8 mouse cellular contexts compared by ENCODE assay signal in the genomic region with DNA sequence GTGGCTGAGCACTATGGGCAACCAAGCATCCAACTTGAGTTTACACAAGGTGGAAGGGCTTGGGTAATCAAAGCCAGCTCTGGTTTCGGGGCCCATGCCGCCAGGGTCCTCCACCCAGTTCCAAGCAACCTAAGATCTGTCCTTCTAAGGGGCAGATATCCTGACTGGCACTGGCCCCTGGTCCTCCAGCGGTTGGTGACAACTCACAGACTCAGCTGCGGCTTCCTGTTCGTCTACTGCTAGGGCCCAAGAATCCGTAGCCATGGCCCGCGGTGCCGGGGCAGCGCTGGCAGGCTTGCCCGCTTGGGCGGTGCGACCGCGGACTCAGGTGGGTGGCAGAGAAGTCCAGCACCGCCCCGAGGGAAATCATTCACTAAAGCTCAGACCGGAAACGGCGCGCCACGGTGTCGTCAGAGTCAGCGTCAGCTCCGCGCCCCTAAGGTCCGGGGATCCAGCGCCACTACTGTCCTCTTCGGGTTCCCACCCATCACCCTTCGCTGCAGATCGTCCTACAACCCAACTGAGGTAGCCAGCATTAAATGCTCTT. TPM values are rescaled to one million over a fixed set of nuclear protein-coding genes. Genes with fewer than 3 reads are reported as not detected.
DNase-seq lines count a peak whose midpoint lies in the region; ATAC-seq lines count a peak whose summit lies in the region.

No protein-coding gene starts in this region.

- H3K36me3 ChIP-seq in hindbrain, embryonic 11.5 days (ENCODE audit: control insufficient read depth, insufficient read depth, low read length), result no peaks in the 10 kb centered on the region

- no peaks in the 10 kb centered on the region for H3K9me3 ChIP-seq in hindbrain, embryonic 11.5 days (ENCODE audit: control insufficient read depth, low read length)

- H3K27me3 ChIP-seq in hindbrain, embryonic 11.5 days (ENCODE audit: control insufficient read depth, insufficient read depth, low read length), result no peaks in the 10 kb centered on the region

- ATAC-seq in hindbrain, embryonic 11.5 days (ENCODE audit: low FRiP score), result peak; percentile 79

- WGBS in hindbrain, embryonic 11.5 days, result under 1% methylated on average over 31 of the region's 31 CpGs

- H3K9ac ChIP-seq in hindbrain, embryonic 11.5 days (ENCODE audit: low read depth, low read length), result peak overlapping the region; percentile 57

- no peak overlapping the region for H3K27ac ChIP-seq in hindbrain, embryonic 11.5 days (ENCODE audit: low read depth, low read length)

- DNase-seq in MEL-GATA-1-ER (ENCODE audit: extremely low read depth, low read depth), result peak; percentile 62
- peak; percentile 86 for DNase-seq in cerebellum, adult 9-10 months
- peak; percentile 80 to 92 for DNase-seq in frontal cortex, adult 2 months (ENCODE audit: extremely low spot score in 1 of 2, low spot score in 1 of 2)
- DNase-seq in hindbrain, embryonic 11.5 days (ENCODE audit: low spot score), result peak; percentile 86
- peak; percentile 86 to 87 for DNase-seq in layer of hippocampus, postnatal 10 days (ENCODE audit: low spot score in 2 of 2)
- DNase-seq in lung, postnatal 10 days, result peak; percentile 92
- DNase-seq in ovary, postnatal 36 days (ENCODE audit: low spot score), result peak; percentile 85
- peak; percentile 79 for DNase-seq in thymus, postnatal 25 days

- no peaks in the 10 kb centered on the region for H3K4me1 ChIP-seq in hindbrain, embryonic 11.5 days (replicated peaks; ENCODE audit: control insufficient read depth, insufficient read depth, low read length)

- peak overlapping the region; percentile 75 for H3K4me2 ChIP-seq in hindbrain, embryonic 11.5 days (replicated peaks; ENCODE audit: low read depth, low read length)

- peak overlapping the region; percentile 53 for H3K4me3 ChIP-seq in hindbrain, embryonic 11.5 days (ENCODE audit: low read depth, low read length)

RNA-seq across cellular contexts. Expression of a gene that starts 4.1 kb away (rescaled TPM):
- polyA plus RNA-seq in frontal cortex, adult 2 months (2012; rRNA removed), result 14.2 TPM in 2 replicates
- 6.0 and 7.2 TPM in 2 replicates for polyA plus RNA-seq in hindbrain, embryonic 11.5 days (2014; fragmentation: Nextera tagmentation; extraction: Ambion mirVana)
- total RNA-seq in layer of hippocampus, postnatal 10 days (2021), result 10 to 100 TPM; 23.0 to 25.3 TPM

RNA-seq across cellular contexts. Expression of a gene that starts 5.5 kb away (rescaled TPM):
- polyA plus RNA-seq in frontal cortex, adult 2 months (2012; rRNA removed), result 65.7 and 70.7 TPM in 2 replicates
- polyA plus RNA-seq in hindbrain, embryonic 11.5 days (2014; fragmentation: Nextera tagmentation; extraction: Ambion mirVana), result 64.5 and 74.6 TPM in 2 replicates
- 100 to 1,000 TPM in 1 of 2 experiments, 10 to 100 TPM in 1; 93.0 to 100 TPM for total RNA-seq in layer of hippocampus, postnatal 10 days (2021)

RNA-seq across cellular contexts. Expression of a gene that starts 28.7 kb away (rescaled TPM):
- not detected in 2 replicates for polyA plus RNA-seq in frontal cortex, adult 2 months (2012; rRNA removed)
- 15.0 and 21.6 TPM in 2 replicates for polyA plus RNA-seq in hindbrain, embryonic 11.5 days (2014; fragmentation: Nextera tagmentation; extraction: Ambion mirVana)
- not detected for total RNA-seq in layer of hippocampus, postnatal 10 days (2021)

RNA-seq across cellular contexts. Expression of a gene that starts 29.9 kb away (rescaled TPM):
- polyA plus RNA-seq in frontal cortex, adult 2 months (2012; rRNA removed), result 25.1 and 27.5 TPM in 2 replicates
- 29.8 and 32.8 TPM in 2 replicates for polyA plus RNA-seq in hindbrain, embryonic 11.5 days (2014; fragmentation: Nextera tagmentation; extraction: Ambion mirVana)
- total RNA-seq in layer of hippocampus, postnatal 10 days (2021), result 10 to 100 TPM; 36.8 to 41.6 TPM

Comparison
In these comparisons a context has a peak if more than half of its experiments do, and no peak if none do; other contexts are left out.
1. RNA of a gene that starts 28.7 kb away (polyA plus RNA-seq): 15.0 to 21.6 TPM in hindbrain, embryonic 11.5 days; not detected in frontal cortex, adult 2 months; every median in the first group is over 10 times any median in the second.
2. Peak in every context shown above with its lines, with median percentiles within 50 percentile points of each other: DNase-seq.